Mouse (Mus musculus): ENCODE measurements around the gene Ccl19. TPM values are rescaled to one million over a fixed set of nuclear protein-coding genes. Genes with fewer than 3 reads are reported as not detected.
"Not testable (repeated sequence)": the region's sequence is repeated elsewhere in the genome, so short reads cannot be mapped to it uniquely, and the experiment has no call there.

The Ccl19 gene
- not detected for total RNA-seq (2021)
- long read RNA-seq, experiment 1, result 0 reads
- long read RNA-seq, experiment 2, result 0 reads

GRCm38 (mm10) chr4:42756477-42756876, at the start of gene Ccl19:
Ccl19 (minus strand) TSS chr4:42756577.
- DNase-seq; intact Hi-C loops (cut with DNase I); H3K27ac ChIP-seq; H3K4me3 ChIP-seq: not testable (repeated sequence)

- H3K4me3 ChIP-seq; intact Hi-C loops (cut with DNase I); H3K27ac ChIP-seq; DNase-seq: not testable (repeated sequence)
Observed at GRCm38 (mm10) chr4:42773893-42774292, 17.5 kb upstream of the Ccl19 start, which contains the start of gene Ccl21a. Ccl21a (minus strand) TSS chr4:42773993.

GRCm38 (mm10) chr4:42735245-42735644, 21.1 kb downstream of the Ccl19 start, which contains the start of gene 4930578G10Rik:
4930578G10Rik (plus strand) TSS chr4:42735545.
- H3K27ac ChIP-seq; DNase-seq; H3K4me3 ChIP-seq; intact Hi-C loops (cut with DNase I): not testable (repeated sequence)

Other genes with a start within 250 kb of the Ccl19 start
- gene Fam205a2, start 228.4 kb downstream of the Ccl19 start, total RNA-seq (2021), result not detected
- gene Gm10591, start 144.4 kb downstream of the Ccl19 start, total RNA-seq (2021), result not detected
- 10 to 100 TPM in 1 of 2 experiments, 1 to 10 TPM in 1; 8.5 to 12.5 TPM for gene Gm2564, start 126.9 kb downstream of the Ccl19 start, total RNA-seq (2021)
- gene Ccl27b, start 101.3 kb downstream of the Ccl19 start, total RNA-seq (2021), result not detected
- gene Il11ra2, start 94.7 kb downstream of the Ccl19 start, total RNA-seq (2021), result under 1 TPM in 1 of 2 experiments, not detected in 1; 0.25 TPM
- under 1 TPM in 1 of 2 experiments, not detected in 1; 0.95 TPM for gene 4930578G10Rik, start 21.0 kb downstream of the Ccl19 start, total RNA-seq (2021)
- gene Ccl21a, start 17.4 kb upstream of the Ccl19 start, total RNA-seq (2021), result 10 to 100 TPM in 1 of 2 experiments, 1 to 10 TPM in 1; 7.5 to 13.2 TPM
- gene Fam205a1, start 97.3 kb upstream of the Ccl19 start, total RNA-seq (2021), result not detected
- gene Gm12394, start 100.2 kb upstream of the Ccl19 start, total RNA-seq (2021), result not detected
- gene Fam205c, start 117.7 kb upstream of the Ccl19 start, total RNA-seq (2021), result under 1 TPM; 0.38 to 0.89 TPM
- 1 to 10 TPM in 1 of 2 experiments, under 1 TPM in 1; 0.41 to 1.3 TPM for gene Phf24, start 160.1 kb upstream of the Ccl19 start, total RNA-seq (2021)
- gene Dnajb5, start 193.2 kb upstream of the Ccl19 start, total RNA-seq (2021), result 100 to 1,000 TPM; 178 to 216 TPM
- not detected for gene 1700022I11Rik, start 213.0 kb upstream of the Ccl19 start, total RNA-seq (2021)
- 100 to 1,000 TPM; 229 to 272 TPM for gene Vcp, start 243.9 kb upstream of the Ccl19 start, total RNA-seq (2021)

Data from gastrocnemius, adult 2 months (tissue).